Mouse (Mus musculus) midbrain, embryonic 12.5 days (tissue): ENCODE results near the gene Map1s. TPM values are rescaled to one million over a fixed set of nuclear protein-coding genes. Genes with fewer than 3 reads are reported as not detected.

Experiments
- ATAC-seq: fragments of 200-750 bp; cut with Nextera tagmentation; 2 replicates; pipeline ENCODE4 v1.8.0; 2017; ENCODE audit warnings: low read depth, moderate TSS enrichment, moderate library complexity; ENCODE audit not compliant: low FRiP score
- H3K27ac ChIP-seq: fragments of 300-500 bp; sonication (generic); replicated peaks from 2 replicates; pipeline ENCODE4 v1.5.1; 2016; ENCODE audit warnings: mild to moderate bottlenecking
- H3K27me3 ChIP-seq: fragments of 300-500 bp; sonication (generic); 2 replicates; pipeline ENCODE4 v1.6.1; 2016; ENCODE audit warnings: mild to moderate bottlenecking
- H3K36me3 ChIP-seq: fragments of 300-500 bp; sonication (generic); 2 replicates; pipeline ENCODE4 v1.6.1; 2016
- H3K4me1 ChIP-seq: fragments of 300-500 bp; sonication (generic); 2 replicates; pipeline ENCODE4 v1.6.1; 2016
- H3K4me2 ChIP-seq: fragments of 300-500 bp; sonication (generic); replicated peaks from 2 replicates; pipeline ENCODE4 v1.6.1; 2016; ENCODE audit warnings: mild to moderate bottlenecking, moderate library complexity
- H3K4me3 ChIP-seq: fragments of 300-500 bp; sonication (generic); 2 replicates; pipeline ENCODE4 v1.5.1; 2016; ENCODE audit warnings: mild to moderate bottlenecking
- H3K9ac ChIP-seq: fragments of 300-500 bp; sonication (generic); replicated peaks from 2 replicates; pipeline ENCODE4 v1.6.1; 2016; ENCODE audit warnings: mild to moderate bottlenecking, moderate library complexity
- H3K9me3 ChIP-seq: fragments of 300-500 bp; sonication (generic); 2 replicates; pipeline ENCODE4 v1.6.1; 2016; ENCODE audit warnings: mild to moderate bottlenecking
- WGBS: fragments of 180-500 bp; shearing (Covaris S2); methylation state at CpG from one replicate; pipeline ENCODE4 v1.1.7; 2016; 5-methylcytosine and 5-hydroxymethylcytosine counted together
- polyA plus RNA-seq: library from polyadenylated mRNA; unstranded; fragments of >200 nt; fragmentation: Nextera tagmentation; extraction: Ambion mirVana; gene quantifications from 2 replicates; pipeline ENCODE4 v1.2.1, GENCODE M21; 2016

The Map1s gene
- polyA plus RNA-seq, 1 experiment from 2014 or later, result 61.0 TPM

DNA sequence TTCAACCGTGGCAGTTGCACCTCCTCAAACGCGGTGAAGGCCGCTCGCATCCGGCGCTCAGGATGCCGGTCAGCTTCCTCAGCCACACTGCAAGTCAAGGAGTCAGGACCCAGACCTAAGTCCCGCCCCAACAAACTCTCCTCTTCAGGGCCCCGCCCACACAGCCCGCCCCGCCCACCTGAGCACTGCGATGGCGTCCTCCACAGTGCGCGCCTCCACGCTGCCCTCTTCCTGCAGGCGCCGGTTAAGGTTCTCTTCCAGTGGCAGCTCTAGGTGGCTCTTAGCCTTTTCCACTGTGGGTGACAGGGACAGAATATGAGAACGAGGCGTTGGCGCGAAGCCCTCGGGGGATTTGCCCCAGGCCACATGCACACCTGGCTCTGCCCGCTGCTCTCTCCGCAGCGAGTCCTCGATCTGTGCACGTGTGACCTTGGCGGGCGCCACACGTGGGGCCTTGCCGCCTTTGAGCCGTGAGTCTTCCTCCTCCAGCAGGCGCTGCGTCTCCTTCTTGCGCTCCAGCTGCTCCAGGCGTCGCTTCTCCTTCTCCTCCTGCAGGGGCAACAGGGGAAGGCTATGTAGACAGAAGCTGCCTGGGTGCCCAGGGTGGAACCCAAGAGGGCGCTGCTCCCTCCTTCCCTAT is 37.1 kb upstream of the Map1s start:
- H3K9me3 ChIP-seq, result no peaks in the 10 kb centered on the region
- no peak for ATAC-seq
- H3K9ac ChIP-seq, result peak overlapping the region; percentile 41; the same call in 1 of the 2 replicates
- H3K27ac ChIP-seq, result peak overlapping the region; percentile 81
- H3K4me1 ChIP-seq, result peaks cover 57% of the 10 kb centered on the region
- 11% methylated on average over 40 of the region's 40 CpGs for WGBS
- H3K4me2 ChIP-seq, result peak overlapping the region; percentile 34
- H3K27me3 ChIP-seq, result peaks cover 12% of the 10 kb centered on the region
- peaks cover 9% of the 10 kb centered on the region for H3K36me3 ChIP-seq
- H3K4me3 ChIP-seq, result peak overlapping the region; percentile 11; the same call in 1 of the 2 replicates

DNA sequence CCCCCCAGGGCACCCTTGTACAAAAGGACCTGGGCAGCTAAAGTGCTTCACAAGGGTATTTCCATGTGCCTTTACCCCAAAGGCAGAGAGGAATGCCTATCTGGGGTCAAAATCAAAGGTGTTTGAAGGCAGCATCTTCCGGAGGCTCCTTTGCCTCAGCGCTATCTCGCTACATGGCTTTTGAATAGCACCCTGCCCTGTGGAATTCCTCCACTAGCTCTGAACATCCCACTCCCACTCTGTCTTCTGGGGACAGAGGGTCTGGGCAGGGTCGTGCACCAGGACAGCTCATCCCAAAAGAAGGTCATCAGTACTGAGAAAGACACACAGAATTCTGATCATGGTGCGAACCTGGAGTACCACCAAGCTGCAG is 36.5 kb upstream of the Map1s start:
- 40% methylated on average over 5 of the region's 5 CpGs for WGBS
- peaks cover 12% of the 10 kb centered on the region for H3K27me3 ChIP-seq
- peak overlapping the region; percentile 81 for H3K27ac ChIP-seq
- H3K4me1 ChIP-seq, result peaks cover 52% of the 10 kb centered on the region
- ATAC-seq, result no peak
- peak overlapping the region; percentile 34 for H3K4me2 ChIP-seq
- H3K36me3 ChIP-seq, result peaks cover 9% of the 10 kb centered on the region
- no peaks in the 10 kb centered on the region for H3K9me3 ChIP-seq
- H3K9ac ChIP-seq, result peak overlapping the region; percentile 41; the same call in 1 of the 2 replicates
- H3K4me3 ChIP-seq, result no peak overlapping the region

DNA sequence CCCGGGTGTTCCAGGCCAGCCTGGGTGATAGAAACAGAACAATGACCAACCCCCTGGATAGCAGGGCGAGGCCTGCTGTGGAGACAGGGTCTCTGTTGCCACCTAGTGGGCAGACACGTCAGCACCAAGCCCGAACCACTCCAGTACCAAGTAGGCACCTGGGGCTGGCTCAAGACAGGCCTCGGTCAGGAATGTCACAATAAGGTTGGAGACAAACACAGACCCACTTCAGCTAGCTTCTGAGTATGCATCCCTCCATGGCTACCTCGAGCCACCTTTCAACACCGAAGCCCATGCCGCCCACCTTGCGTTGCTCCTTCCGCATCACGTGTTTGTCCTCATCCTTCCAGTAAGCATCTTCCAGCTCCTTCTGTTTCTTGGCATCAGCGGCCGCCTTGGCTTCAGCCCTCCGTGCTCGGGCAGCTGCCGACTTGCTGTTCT is 36.1 kb upstream of the Map1s start:
- ATAC-seq, result no peak
- peaks cover 12% of the 10 kb centered on the region for H3K27me3 ChIP-seq
- peak overlapping the region; percentile 41; the same call in 1 of the 2 replicates for H3K9ac ChIP-seq
- H3K4me3 ChIP-seq, result no peak overlapping the region
- H3K4me1 ChIP-seq, result peaks cover 47% of the 10 kb centered on the region
- no peaks in the 10 kb centered on the region for H3K9me3 ChIP-seq
- H3K36me3 ChIP-seq, result peaks cover 9% of the 10 kb centered on the region
- H3K27ac ChIP-seq, result peak overlapping the region; percentile 81
- no peak overlapping the region for H3K4me2 ChIP-seq
- WGBS, result 46% methylated on average over 16 of the region's 16 CpGs

DNA sequence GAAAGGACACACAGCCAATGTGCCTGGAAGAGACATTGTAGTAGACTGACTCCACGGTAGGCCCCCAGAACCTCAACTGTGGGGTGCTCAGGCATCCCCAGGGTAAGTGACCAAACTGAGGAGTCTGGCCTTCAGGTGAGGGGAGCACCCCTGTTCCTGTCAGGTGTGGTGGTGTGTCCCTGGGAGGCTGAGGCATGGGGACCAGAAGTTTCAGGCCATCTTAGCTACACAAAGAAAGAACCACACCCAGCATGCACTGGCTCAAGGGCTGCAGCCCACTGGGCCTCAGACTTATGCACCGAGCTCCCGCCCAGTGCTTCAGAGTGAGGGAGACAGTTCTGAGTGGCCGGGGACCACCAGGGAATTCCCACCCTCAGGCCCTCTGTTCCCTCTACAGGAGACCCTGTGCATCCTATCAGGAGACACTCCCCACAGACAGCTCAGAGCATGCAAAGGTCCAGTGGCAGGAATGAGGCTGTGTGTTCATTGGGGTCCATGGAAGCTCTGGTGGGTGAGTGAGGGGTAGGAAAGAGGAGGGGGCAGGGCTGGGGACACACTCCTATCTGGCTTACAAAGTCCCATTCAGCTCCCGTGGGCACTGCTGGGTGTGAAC is 34.4 kb upstream of the Map1s start:
- Histone ChIP-seq H3K4me2 (no peak overlapping the region), H3K9ac (0 out of 2 replicates have a peak overlapping the region, but pooled peaks have one; percentile 25), H3K4me1 (peaks cover 38% of the 10 kb centered on the region), H3K27me3 (peaks cover 12% of the 10 kb centered on the region), H3K4me3 (no peak overlapping the region), H3K36me3 (peaks cover 9% of the 10 kb centered on the region), H3K27ac (no peak overlapping the region), H3K9me3 (no peaks in the 10 kb centered on the region)
- WGBS, result 88% methylated on average over 5 of the region's 5 CpGs
- no peak for ATAC-seq

DNA sequence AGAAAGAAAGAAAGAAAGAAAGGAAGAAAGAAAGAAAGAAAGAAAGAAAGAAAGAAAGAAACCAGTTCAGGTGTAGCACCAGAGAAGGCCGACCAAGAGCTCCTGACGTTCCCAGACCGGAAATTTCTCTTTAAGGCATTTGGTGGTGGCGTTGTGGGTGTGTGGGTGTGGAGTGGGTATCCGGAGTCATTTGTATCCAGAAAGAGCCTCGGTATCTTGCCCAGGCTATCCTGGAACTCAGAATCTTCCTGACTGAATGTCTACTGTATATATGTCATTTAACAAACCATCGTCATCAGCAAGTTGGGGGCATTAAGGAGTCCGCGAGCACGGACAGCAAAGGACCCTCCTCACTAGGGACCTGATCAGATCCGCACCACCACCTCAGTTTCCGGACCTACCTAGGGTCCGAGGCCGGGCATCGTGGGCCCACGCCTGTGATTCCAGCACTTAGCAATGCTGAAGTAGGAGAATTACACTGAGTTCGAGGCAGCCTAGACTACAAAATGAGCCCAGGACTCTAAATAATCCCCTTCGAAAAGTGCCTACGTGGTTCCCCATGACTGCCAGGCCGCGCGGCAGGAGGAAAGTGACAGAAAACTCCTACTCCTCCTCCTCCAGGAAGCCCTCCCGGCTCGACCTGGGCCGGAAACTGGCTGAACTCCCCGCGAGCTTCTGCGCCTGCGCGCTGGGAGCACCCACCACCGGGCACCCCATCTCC is 32.9 kb upstream of the Map1s start:
- H3K4me1 ChIP-seq, result peaks cover 30% of the 10 kb centered on the region
- peak overlapping the region; percentile 73 for H3K9ac ChIP-seq
- peak overlapping the region; percentile 87 for H3K4me2 ChIP-seq
- peak overlapping the region; percentile 80 for H3K27ac ChIP-seq
- peaks cover 12% of the 10 kb centered on the region for H3K27me3 ChIP-seq
- H3K9me3 ChIP-seq, result no peaks in the 10 kb centered on the region
- no peak for ATAC-seq
- peaks cover 6% of the 10 kb centered on the region for H3K36me3 ChIP-seq
- peak overlapping the region; percentile 77 for H3K4me3 ChIP-seq
- 6% methylated on average over 31 of the region's 31 CpGs for WGBS

DNA sequence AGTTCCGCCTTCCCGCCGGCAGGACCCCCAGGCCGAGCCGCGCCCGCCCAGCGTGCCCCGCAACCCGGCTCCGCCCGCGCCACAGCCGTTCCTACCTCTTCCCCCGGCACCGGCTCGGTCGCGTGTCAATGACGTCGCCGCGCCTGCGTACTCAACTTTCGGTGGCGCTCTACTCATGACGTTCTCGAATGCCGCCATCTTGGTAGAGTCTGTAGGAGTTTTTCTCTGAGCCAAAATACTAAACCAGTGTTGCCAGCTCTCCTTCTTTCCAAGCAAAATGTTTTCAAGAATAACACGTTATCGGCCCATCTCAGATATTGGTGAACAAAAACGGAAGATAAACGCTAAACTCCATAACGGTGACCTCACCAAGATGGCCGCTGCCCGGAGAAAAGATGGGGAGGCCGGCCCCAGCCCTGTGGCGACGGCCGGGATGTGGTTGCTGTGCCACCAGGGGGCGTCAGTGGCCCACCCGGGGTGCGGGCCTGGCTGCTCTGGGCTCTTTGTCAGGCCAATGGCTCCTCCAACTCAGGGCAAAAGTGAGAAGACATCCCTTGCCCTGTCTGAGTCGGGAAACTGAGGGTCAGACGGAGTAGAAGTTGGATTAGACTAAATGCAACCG is 32.3 kb upstream of the Map1s start, which contains the start of gene Ccdc124:
Gene Ccdc124, minus strand, starts transcription at position 572 of the 622 bp plus-strand sequence.
- peaks cover 6% of the 10 kb centered on the region; the same call in 1 of the 2 replicates for H3K27me3 ChIP-seq
- peak within 1 kb of the TSS; percentile 87 for H3K4me2 ChIP-seq
- H3K9ac ChIP-seq, result peak within 1 kb of the TSS; percentile 73
- peaks cover 23% of the 10 kb centered on the region for H3K4me1 ChIP-seq
- peak within 1 kb of the TSS; percentile 80 for H3K27ac ChIP-seq
- WGBS, result 1% methylated on average over 46 of the region's 46 CpGs
- no peaks in the 10 kb centered on the region for H3K9me3 ChIP-seq
- H3K36me3 ChIP-seq, result no peaks in the 10 kb centered on the region
- peak; percentile 90 for ATAC-seq
- H3K4me3 ChIP-seq, result peak within 1 kb of the TSS; percentile 77

DNA sequence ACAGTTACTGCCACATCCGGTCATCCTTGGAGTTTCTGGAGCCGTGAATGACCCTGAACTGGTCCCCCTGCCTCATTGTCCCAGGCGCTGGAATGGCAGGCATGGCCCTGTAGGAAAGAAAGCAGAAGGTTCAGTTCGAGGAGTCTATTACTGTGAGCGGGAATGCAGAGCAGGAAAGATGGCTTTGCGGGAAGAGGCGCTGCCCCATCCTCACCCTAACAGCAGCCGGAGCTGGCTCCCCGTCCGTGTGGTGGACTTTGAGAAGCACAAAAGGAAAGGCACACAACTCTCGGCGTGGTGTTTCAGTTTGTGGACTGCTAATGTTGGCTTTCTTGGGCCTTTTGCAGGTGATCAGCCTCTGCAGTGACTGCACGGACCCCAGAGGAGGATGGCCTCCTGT is 31.3 kb upstream of the Map1s start:
- 89% methylated on average over 13 of the region's 13 CpGs for WGBS
- Histone ChIP-seq H3K4me3 (no peak overlapping the region), H3K27ac (no peak overlapping the region), H3K9me3 (no peaks in the 10 kb centered on the region), H3K27me3 (no peaks in the 10 kb centered on the region), H3K9ac (no peak overlapping the region), H3K36me3 (no peaks in the 10 kb centered on the region), H3K4me2 (no peak overlapping the region), H3K4me1 (peaks cover 13% of the 10 kb centered on the region)
- no peak for ATAC-seq

DNA sequence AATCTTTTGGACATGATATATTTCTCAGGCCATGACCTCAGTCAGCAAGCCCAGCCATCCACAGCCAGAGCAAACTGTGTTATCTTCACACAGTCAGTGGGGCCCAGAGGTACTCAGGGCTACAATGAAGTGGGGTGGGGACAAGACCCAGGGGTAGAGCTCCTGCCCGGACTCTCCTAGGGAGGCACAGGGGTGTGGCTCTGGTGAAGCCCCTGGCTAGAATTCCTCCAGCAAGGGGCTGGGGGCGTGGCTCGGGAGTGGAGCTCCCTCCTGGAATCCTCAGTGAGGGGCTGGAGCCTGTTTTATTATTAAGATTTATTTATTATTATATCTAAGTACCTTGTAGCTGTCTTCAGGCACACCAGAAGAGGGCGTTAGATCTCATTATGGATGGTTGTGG is 29.4 kb upstream of the Map1s start:
- Histone ChIP-seq H3K9me3 (no peaks in the 10 kb centered on the region), H3K4me3 (no peak overlapping the region), H3K36me3 (no peaks in the 10 kb centered on the region), H3K4me2 (no peak overlapping the region), H3K4me1 (peaks cover 20% of the 10 kb centered on the region), H3K9ac (no peak overlapping the region), H3K27me3 (no peaks in the 10 kb centered on the region), H3K27ac (no peak overlapping the region)
- ATAC-seq, result no peak
- 79% methylated on average over 4 of the region's 4 CpGs for WGBS

DNA sequence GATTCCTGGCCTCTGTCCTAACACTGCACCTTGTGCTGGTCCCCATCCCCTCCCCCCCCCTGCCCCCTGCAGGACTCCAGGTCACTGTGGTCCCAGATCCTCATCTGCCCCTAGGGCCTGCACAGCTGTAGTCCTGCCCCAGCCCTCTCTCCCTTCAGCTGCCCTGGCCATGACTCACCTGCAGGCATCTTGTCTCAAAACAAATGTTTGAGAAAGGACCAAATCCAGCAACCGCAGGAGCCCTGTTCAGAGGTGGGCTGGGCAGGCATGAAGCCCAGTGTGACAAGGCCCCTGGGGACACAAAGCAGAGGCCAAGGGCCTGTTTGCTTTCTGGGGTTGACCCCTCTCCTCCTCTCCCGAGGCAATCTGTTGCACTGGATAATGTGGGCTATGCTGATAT is 27.6 kb upstream of the Map1s start:
- Histone ChIP-seq H3K9me3 (no peaks in the 10 kb centered on the region), H3K9ac (no peak overlapping the region), H3K27ac (no peak overlapping the region), H3K27me3 (no peaks in the 10 kb centered on the region), H3K4me1 (peaks cover 8% of the 10 kb centered on the region; the same call in 1 of the 2 replicates), H3K4me3 (no peak overlapping the region), H3K36me3 (no peaks in the 10 kb centered on the region), H3K4me2 (no peak overlapping the region)
- ATAC-seq, result no peak
- WGBS, result 53% methylated on average over 2 of the region's 2 CpGs

DNA sequence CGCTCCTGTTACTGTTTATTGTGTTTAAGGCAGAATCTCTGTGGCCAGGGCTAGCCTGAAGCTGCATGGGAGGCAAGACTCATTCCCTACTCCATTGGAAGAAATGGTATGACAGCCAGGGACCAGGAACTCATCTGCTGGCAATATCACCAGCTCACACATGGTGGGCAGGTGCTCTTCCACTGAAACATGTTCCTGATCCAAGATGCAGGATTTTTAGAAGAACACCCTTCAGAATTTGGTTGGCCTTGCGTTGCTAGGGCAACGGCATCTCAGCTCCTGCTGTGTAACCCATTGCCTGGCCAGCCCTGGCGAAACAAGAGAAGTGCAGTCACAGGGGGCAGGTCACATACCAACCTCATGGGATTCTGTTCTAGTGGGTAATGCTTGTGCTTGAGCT is 26.2 kb upstream of the Map1s start:
- WGBS, result 46% methylated on average over 4 of the region's 4 CpGs
- H3K27ac ChIP-seq, result no peak overlapping the region
- peaks cover 8% of the 10 kb centered on the region; the same call in 1 of the 2 replicates for H3K4me1 ChIP-seq
- no peaks in the 10 kb centered on the region for H3K27me3 ChIP-seq
- ATAC-seq, result no peak
- no peak overlapping the region for H3K9ac ChIP-seq
- no peak overlapping the region for H3K4me2 ChIP-seq
- no peak overlapping the region for H3K4me3 ChIP-seq
- H3K36me3 ChIP-seq, result no peaks in the 10 kb centered on the region
- H3K9me3 ChIP-seq, result no peaks in the 10 kb centered on the region

DNA sequence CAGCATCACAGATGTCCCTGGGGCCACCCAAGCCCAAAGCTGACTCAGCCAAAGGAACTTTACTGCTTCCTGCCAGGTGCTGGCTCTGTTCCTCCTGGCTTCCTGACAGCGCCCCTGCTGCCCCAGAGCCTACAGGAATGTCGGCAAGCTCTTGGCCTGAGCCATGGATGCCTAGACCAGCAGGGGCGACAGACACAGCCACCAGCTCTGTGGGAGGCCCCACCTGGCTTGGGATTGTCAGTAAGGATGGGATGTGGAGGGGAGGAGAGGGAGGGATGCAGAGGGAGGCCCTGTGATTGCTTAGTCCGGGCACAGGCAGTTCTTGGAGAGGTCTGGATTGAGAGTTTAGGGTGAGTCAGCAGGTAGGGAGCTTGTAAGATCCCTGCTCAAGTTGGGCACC is 25.6 kb upstream of the Map1s start:
- H3K9ac ChIP-seq, result no peak overlapping the region
- peaks cover 8% of the 10 kb centered on the region; the same call in 1 of the 2 replicates for H3K4me1 ChIP-seq
- no peak for ATAC-seq
- no peaks in the 10 kb centered on the region for H3K9me3 ChIP-seq
- no peak overlapping the region for H3K4me3 ChIP-seq
- H3K27me3 ChIP-seq, result no peaks in the 10 kb centered on the region; the same call in 1 of the 2 replicates
- WGBS, result 9% methylated on average over 4 of the region's 4 CpGs
- no peak overlapping the region for H3K4me2 ChIP-seq
- no peak overlapping the region for H3K27ac ChIP-seq
- no peaks in the 10 kb centered on the region for H3K36me3 ChIP-seq
